Mouse (Mus musculus) cortical plate, adult 2 months (tissue): ENCODE measurements around the gene Gsg1.

Experiments used
- CTCF ChIP-seq: fragments of 200-500 bp; IDR thresholded peaks from 2 replicates; pipeline ENCODE4 v1.5.1; 2011; ENCODE audit warnings: mild to moderate bottlenecking, control low read depth, low read length; ENCODE audit not compliant: insufficient read depth; ENCODE audit errors: extremely low read depth
- POLR2A ChIP-seq: fragments of 200-500 bp; IDR thresholded peaks from 2 replicates; pipeline ENCODE4 v1.6.1; 2011; ENCODE audit warnings: mild to moderate bottlenecking, low read length, control low read depth; ENCODE audit not compliant: insufficient read depth; ENCODE audit errors: extremely low read depth

DNA sequence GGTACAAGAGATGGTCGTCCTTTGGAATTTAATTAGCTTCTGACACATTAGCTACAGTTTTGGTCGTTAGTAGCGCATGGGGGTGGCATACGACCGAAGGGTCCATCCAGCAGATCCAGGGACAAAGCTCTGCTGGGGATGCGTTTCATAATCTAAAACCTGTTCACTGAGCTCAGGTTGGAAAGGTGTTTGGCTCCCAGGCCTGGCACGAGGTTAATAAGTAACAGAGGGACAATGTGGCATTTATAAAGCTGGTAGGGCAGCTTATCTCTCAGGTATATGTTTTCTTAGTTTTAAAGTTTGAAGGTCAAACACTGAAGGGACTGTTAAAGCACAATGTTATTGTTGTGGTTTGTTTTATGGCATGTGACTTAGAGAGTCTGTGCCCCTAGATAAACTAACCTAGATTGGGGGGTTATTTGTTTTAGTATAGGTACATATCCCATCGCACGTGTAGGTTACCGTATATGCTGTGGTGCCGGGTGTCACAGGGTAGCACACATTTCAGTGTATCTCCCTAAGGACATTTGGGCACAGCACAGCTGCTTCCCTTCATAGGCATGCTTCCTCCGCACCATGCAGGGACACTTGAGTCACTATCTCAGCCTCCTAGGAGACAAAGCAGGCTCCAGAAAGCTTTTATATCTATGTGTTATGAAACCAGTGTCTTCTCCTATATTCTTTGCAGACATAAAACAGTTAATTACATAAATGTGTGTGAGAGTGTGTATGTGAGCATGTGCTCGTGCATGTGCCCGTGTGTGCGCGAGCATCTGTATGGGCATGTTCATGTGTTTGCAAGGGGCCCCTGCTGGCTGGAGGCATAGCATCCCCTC, 53.8 kb downstream of the Gsg1 start:
- no peak for TF ChIP-seq POLR2A
- no peak for TF ChIP-seq CTCF
